ENCODE assay signal across 9 mouse cellular contexts in genomic region chr13:73271336-73272242, GRCm38 (mm10). TPM values are rescaled to one million over a fixed set of nuclear protein-coding genes. Genes with fewer than 3 reads are reported as not detected.
DNase-seq lines count a peak whose midpoint lies in the region; ATAC-seq lines count a peak whose summit lies in the region.
"Had no signal": no experiment of that assay in that cellular context is flagged by ENCODE, and none has a peak within 500 bp of the region (broad histone marks: within the 10 kb centered on the region; RNA-seq: fewer than 3 reads in every experiment).

No protein-coding gene starts in this region.

- peaks cover 87% of the 10 kb centered on the region for H3K27me3 ChIP-seq in lung, embryonic 15.5 days
- peaks cover 81% of the 10 kb centered on the region for H3K27me3 ChIP-seq in forebrain, embryonic 14.5 days (replicated peaks; ENCODE audit: control insufficient read depth, insufficient read depth, low read length)
- H3K27me3 ChIP-seq in limb, embryonic 13.5 days, result peaks cover 99% of the 10 kb centered on the region
- peaks cover 91% of the 10 kb centered on the region for H3K27me3 ChIP-seq in stomach, embryonic 15.5 days (replicated peaks)

- no peaks in the 10 kb centered on the region for H3K9me3 ChIP-seq in lung, embryonic 15.5 days
- H3K9me3 ChIP-seq in forebrain, embryonic 14.5 days (replicated peaks; ENCODE audit: control insufficient read depth, low read length), result no peaks in the 10 kb centered on the region
- H3K9me3 ChIP-seq in limb, embryonic 13.5 days, result no peaks in the 10 kb centered on the region
- H3K9me3 ChIP-seq in stomach, embryonic 15.5 days, result no peaks in the 10 kb centered on the region

- H3K4me1 ChIP-seq in lung, embryonic 15.5 days, result peaks cover 16% of the 10 kb centered on the region; the same call in 1 of the 2 replicates
- peaks cover 4% of the 10 kb centered on the region for H3K4me1 ChIP-seq in forebrain, embryonic 14.5 days (ENCODE audit: control insufficient read depth, insufficient read depth, low read length)
- peaks cover 21% of the 10 kb centered on the region for H3K4me1 ChIP-seq in limb, embryonic 13.5 days
- peaks cover 10% of the 10 kb centered on the region; the same call in 1 of the 2 replicates for H3K4me1 ChIP-seq in stomach, embryonic 15.5 days

- H3K27ac ChIP-seq in lung, embryonic 15.5 days, result no peak overlapping the region
- H3K27ac ChIP-seq in forebrain, embryonic 14.5 days (ENCODE audit: low read depth, low read length), result no peak overlapping the region
- H3K27ac ChIP-seq in limb, embryonic 13.5 days, result no peak overlapping the region
- H3K27ac ChIP-seq in stomach, embryonic 15.5 days, result no peak overlapping the region
- H3K27ac ChIP-seq: liver, embryonic 14.5 days had no signal

- no peak for DNase-seq in lung, postnatal 4 days
- DNase-seq in forebrain, embryonic 14.5 days (ENCODE audit: low spot score), result peak; percentile 41
- DNase-seq in cerebellum, adult 9-11 months, result no peak
- DNase-seq in gastrocnemius, adult 18-20 months (ENCODE audit: low spot score), result no peak
- no peak for DNase-seq in cerebellum, postnatal 25 days

- WGBS in lung, embryonic 15.5 days, result under 1% methylated on average over 53 of the region's 53 CpGs
- under 1% methylated on average over 53 of the region's 53 CpGs for WGBS in forebrain, embryonic 14.5 days
- 1% methylated on average over 53 of the region's 53 CpGs for WGBS in limb, embryonic 13.5 days
- 1% methylated on average over 53 of the region's 53 CpGs for WGBS in stomach, embryonic 15.5 days

- no peaks in the 10 kb centered on the region for H3K36me3 ChIP-seq in lung, embryonic 15.5 days
- no peaks in the 10 kb centered on the region for H3K36me3 ChIP-seq in forebrain, embryonic 14.5 days (ENCODE audit: control insufficient read depth, insufficient read depth, low read length)
- no peaks in the 10 kb centered on the region for H3K36me3 ChIP-seq in limb, embryonic 13.5 days
- H3K36me3 ChIP-seq in stomach, embryonic 15.5 days, result no peaks in the 10 kb centered on the region

- H3K9ac ChIP-seq in lung, embryonic 15.5 days, result no peak overlapping the region
- H3K9ac ChIP-seq in forebrain, embryonic 14.5 days (ENCODE audit: low read length), result 0 out of 2 replicates have a peak overlapping the region, but pooled peaks have one; percentile 25
- no peak overlapping the region for H3K9ac ChIP-seq in limb, embryonic 13.5 days
- H3K9ac ChIP-seq in stomach, embryonic 15.5 days, result no peak overlapping the region
- H3K9ac ChIP-seq: liver, embryonic 14.5 days had no signal

- H3K4me2 ChIP-seq in lung, embryonic 15.5 days, result peak overlapping the region; percentile 38
- peak overlapping the region; percentile 43 for H3K4me2 ChIP-seq in forebrain, embryonic 14.5 days (ENCODE audit: low read length)
- peak overlapping the region; percentile 55 for H3K4me2 ChIP-seq in limb, embryonic 13.5 days (replicated peaks)
- H3K4me2 ChIP-seq in stomach, embryonic 15.5 days, result peak overlapping the region; percentile 48

- H3K4me3 ChIP-seq in lung, embryonic 15.5 days, result peak overlapping the region; percentile 20
- peak overlapping the region; percentile 19 for H3K4me3 ChIP-seq in forebrain, embryonic 14.5 days (ENCODE audit: low read depth, low read length)
- H3K4me3 ChIP-seq in limb, embryonic 13.5 days, result peak overlapping the region; percentile 26
- H3K4me3 ChIP-seq in stomach, embryonic 15.5 days (replicated peaks), result peak overlapping the region; percentile 26

- ATAC-seq in lung, embryonic 15.5 days (ENCODE audit: borderline replicate concordance, extremely low read depth, low FRiP score, low TSS enrichment), result no peak
- no peak for ATAC-seq in forebrain, embryonic 14.5 days
- ATAC-seq in limb, embryonic 13.5 days (ENCODE audit: low FRiP score, low read depth), result no peak
- no peak for ATAC-seq in stomach, embryonic 15.5 days (ENCODE audit: insufficient read depth, low FRiP score, low read depth)

RNA-seq across cellular contexts. Expression of gene Irx4, which starts 11.3 kb away (rescaled TPM):
- 0.15 and 0.65 TPM in 2 replicates for polyA plus RNA-seq in lung, embryonic 15.5 days (2015; fragmentation: Nextera tagmentation; extraction: Ambion mirVana)
- 0.06 TPM in 1 of 2 replicates, not detected in the other for polyA plus RNA-seq in forebrain, embryonic 14.5 days (2014; fragmentation: Nextera tagmentation; extraction: Ambion mirVana)
- 7.0 and 7.6 TPM in 2 replicates for polyA plus RNA-seq in limb, embryonic 13.5 days (2015; fragmentation: Nextera tagmentation; extraction: Ambion mirVana)
- 0.12 and 0.19 TPM in 2 replicates for polyA plus RNA-seq in stomach, embryonic 15.5 days (2015; fragmentation: Nextera tagmentation; extraction: Ambion mirVana)
- total RNA-seq in gastrocnemius, adult 18-20 months (2021), result not detected
- polyA plus RNA-seq: liver, embryonic 14.5 days had no signal

RNA-seq across cellular contexts. Expression of gene Mrpl36, which starts 56.7 kb away (rescaled TPM):
- polyA plus RNA-seq in lung, embryonic 15.5 days (2015; fragmentation: Nextera tagmentation; extraction: Ambion mirVana), result 130 and 131 TPM in 2 replicates
- 94.9 and 113 TPM in 2 replicates for polyA plus RNA-seq in forebrain, embryonic 14.5 days (2014; fragmentation: Nextera tagmentation; extraction: Ambion mirVana)
- 119 and 124 TPM in 2 replicates for polyA plus RNA-seq in limb, embryonic 13.5 days (2015; fragmentation: Nextera tagmentation; extraction: Ambion mirVana)
- polyA plus RNA-seq in stomach, embryonic 15.5 days (2015; fragmentation: Nextera tagmentation; extraction: Ambion mirVana), result 137 TPM in 2 replicates
- 10 to 100 TPM; 44.3 to 49.4 TPM for total RNA-seq in gastrocnemius, adult 18-20 months (2021)

RNA-seq across cellular contexts. Expression of gene Ndufs6, which starts 56.8 kb away (rescaled TPM):
- polyA plus RNA-seq in lung, embryonic 15.5 days (2015; fragmentation: Nextera tagmentation; extraction: Ambion mirVana), result 376 and 415 TPM in 2 replicates
- polyA plus RNA-seq in forebrain, embryonic 14.5 days (2014; fragmentation: Nextera tagmentation; extraction: Ambion mirVana), result 330 and 443 TPM in 2 replicates
- 367 and 396 TPM in 2 replicates for polyA plus RNA-seq in limb, embryonic 13.5 days (2015; fragmentation: Nextera tagmentation; extraction: Ambion mirVana)
- 402 and 412 TPM in 2 replicates for polyA plus RNA-seq in stomach, embryonic 15.5 days (2015; fragmentation: Nextera tagmentation; extraction: Ambion mirVana)
- total RNA-seq in gastrocnemius, adult 18-20 months (2021), result 100 to 1,000 TPM; 433 to 453 TPM
